In genomic region chr7:132153725-132154147, GRCm38 (mm10) we compare ENCODE assay signal across 8 mouse cellular contexts. TPM values are rescaled to one million over a fixed set of nuclear protein-coding genes. Genes with fewer than 3 reads are reported as not detected.
A peak's percentile ranks its signal among the peaks of the same experiment; 100 is the strongest.
DNase-seq lines count a peak whose midpoint lies in the region; ATAC-seq lines count a peak whose summit lies in the region.

No protein-coding gene starts in this region.

- H3K4me1 ChIP-seq in stomach, embryonic 16.5 days (ENCODE audit: control insufficient read depth, insufficient read depth, low read length) = peaks cover 3% of the 10 kb centered on the region

- peak overlapping the region; percentile 63; the same call in 1 of the 2 replicates for H3K9ac ChIP-seq in stomach, embryonic 16.5 days (ENCODE audit: low read length)

- no peaks in the 10 kb centered on the region for H3K36me3 ChIP-seq in stomach, embryonic 16.5 days (ENCODE audit: control insufficient read depth, insufficient read depth, low read length)

- peak; percentile 10 for DNase-seq in adrenal gland, adult 8-10 months
- DNase-seq in adrenal gland, postnatal 25 days = no peak
- DNase-seq in right cerebral cortex, postnatal 14 days = peak; percentile 29
- DNase-seq in right cerebral cortex, postnatal 36 days (ENCODE audit: low spot score in 2 of 2) = no peak
- peak; percentile 43 to 53 for DNase-seq in layer of hippocampus, postnatal 36 days
- DNase-seq in embryo, embryonic 11 days = no peak

- peak overlapping the region; percentile 46; the same call in 1 of the 2 replicates for H3K4me3 ChIP-seq in stomach, embryonic 16.5 days (replicated peaks; ENCODE audit: low read length)

- 55% methylated on average over 6 of the region's 6 CpGs for WGBS in stomach, embryonic 16.5 days

- H3K27me3 ChIP-seq in stomach, embryonic 16.5 days (ENCODE audit: control insufficient read depth, insufficient read depth, low read length) = peaks cover 30% of the 10 kb centered on the region

- no peak overlapping the region for H3K27ac ChIP-seq in stomach, embryonic 16.5 days (ENCODE audit: low read length)

- H3K9me3 ChIP-seq in stomach, embryonic 16.5 days (replicated peaks; ENCODE audit: control insufficient read depth, low read length) = no peaks in the 10 kb centered on the region

- no peak for ATAC-seq in stomach, embryonic 16.5 days (ENCODE audit: insufficient read depth, low FRiP score)
- no peak for ATAC-seq in activated CD4-positive, CD25-positive, alpha-beta regulatory T cell, adult 4 months

- H3K4me2 ChIP-seq in stomach, embryonic 16.5 days (ENCODE audit: low read depth, low read length) = peak overlapping the region; percentile 67; the same call in 1 of the 2 replicates

RNA-seq across cellular contexts. Expression of gene Cpxm2, which starts 0.8 kb away (rescaled TPM):
- 10 to 100 TPM; 15.7 to 30.5 (median 19.1) TPM for total RNA-seq in adrenal gland, adult 8-10 months (2022)
- total RNA-seq in adrenal gland, postnatal 25 days (2021) = 6.5 and 6.7 TPM in 2 replicates
- 1 to 10 TPM; 1.7 to 3.3 TPM for total RNA-seq in layer of hippocampus, postnatal 36 days (2021)
- polyA plus RNA-seq in stomach, embryonic 16.5 days (2015; fragmentation: Nextera tagmentation; extraction: Ambion mirVana) = 4.5 and 4.8 TPM in 2 replicates
- polyA plus RNA-seq in activated CD4-positive, CD25-positive, alpha-beta regulatory T cell, adult 4 months (2017; shearing (Covaris generic)) = not detected

Comparison
In these comparisons a context has a peak if more than half of its experiments do, and no peak if none do; other contexts are left out.
1. DNase-seq: peak in adrenal gland, adult 8-10 months (single experiment), right cerebral cortex, postnatal 14 days (single experiment) and layer of hippocampus, postnatal 36 days (2 of 2); none in adrenal gland, postnatal 25 days (single experiment), right cerebral cortex, postnatal 36 days (0 of 2) and embryo, embryonic 11 days (single experiment).